Mouse (Mus musculus): ENCODE measurements around the gene Pbx2. TPM values are rescaled to one million over a fixed set of nuclear protein-coding genes. Genes with fewer than 3 reads are reported as not detected.

Pbx2 gene
- polyA plus RNA-seq, 1 experiment from 2014 or later: 13.2 TPM

GRCm38 (mm10) chr17:34589681-34590101 lies 1.4 kb upstream of the Pbx2 start, which contains the start of gene Gpsm3:
Gpsm3 (plus strand) TSS chr17:34589806.
- Histone ChIP-seq H3K4me2 (peak within 1 kb of the TSS; percentile 76), H3K27me3 (replicated peaks) (no peaks in the 10 kb centered on the region), H3K4me1 (replicated peaks) (peaks cover 64% of the 10 kb centered on the region), H3K27ac (ENCODE audit: poor library complexity, severe bottlenecking) (peak within 1 kb of the TSS; percentile 97), H3K9ac (peak within 1 kb of the TSS; percentile 98; the same call in 1 of the 2 replicates), H3K9me3 (replicated peaks) (no peaks in the 10 kb centered on the region), H3K36me3 (peaks cover 11% of the 10 kb centered on the region), H3K4me3 (peak within 1 kb of the TSS; percentile 14; the same call in 1 of the 2 replicates)
- 19% methylated on average over 7 of the region's 7 CpGs for WGBS
- ATAC-seq (ENCODE audit: insufficient number of reproducible peaks, low FRiP score): no peak

GRCm38 (mm10) chr17:34590154-34590987 lies 695 bp upstream of the Pbx2 start:
- Histone ChIP-seq H3K9ac (peak overlapping the region; percentile 98; the same call in 1 of the 2 replicates), H3K4me2 (peak overlapping the region; percentile 76), H3K4me1 (replicated peaks) (peaks cover 70% of the 10 kb centered on the region), H3K27ac (ENCODE audit: poor library complexity, severe bottlenecking) (peak overlapping the region; percentile 97), H3K4me3 (peak overlapping the region; percentile 14; the same call in 1 of the 2 replicates), H3K9me3 (replicated peaks) (no peaks in the 10 kb centered on the region), H3K36me3 (peaks cover 18% of the 10 kb centered on the region), H3K27me3 (replicated peaks) (no peaks in the 10 kb centered on the region)
- no peak for ATAC-seq (ENCODE audit: insufficient number of reproducible peaks, low FRiP score)
- 57% methylated on average over 15 of the region's 15 CpGs for WGBS

DNA sequence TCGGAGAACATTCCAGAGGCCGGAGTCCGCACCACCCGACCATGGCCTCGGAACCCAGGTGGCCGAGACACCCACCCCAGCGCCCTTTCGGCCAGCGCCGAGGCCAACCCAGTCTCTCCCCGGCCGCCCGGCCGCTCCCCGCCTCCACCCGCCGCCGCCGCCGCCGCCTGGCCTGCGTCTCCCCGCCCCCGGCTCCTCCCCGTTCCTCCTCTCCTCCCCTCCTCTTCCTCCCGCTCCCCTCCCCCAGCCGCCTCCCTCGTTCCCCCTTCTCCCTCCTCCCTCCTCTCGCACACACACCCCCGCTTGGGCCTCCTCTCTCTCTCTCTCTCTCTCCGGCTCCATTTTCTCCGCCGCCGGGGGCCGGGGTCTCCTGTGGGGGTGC lies 919 bp downstream of the Pbx2 start:
- peak; percentile 76 for ATAC-seq (ENCODE audit: insufficient number of reproducible peaks, low FRiP score)
- H3K4me3 ChIP-seq: peak overlapping the region; percentile 83
- H3K27me3 ChIP-seq (replicated peaks): no peaks in the 10 kb centered on the region
- peak overlapping the region; percentile 97 for H3K27ac ChIP-seq (ENCODE audit: poor library complexity, severe bottlenecking)
- H3K4me2 ChIP-seq: peak overlapping the region; percentile 76
- H3K9ac ChIP-seq: peak overlapping the region; percentile 98
- 2% methylated on average over 21 of the region's 35 CpGs for WGBS
- peaks cover 27% of the 10 kb centered on the region for H3K36me3 ChIP-seq
- H3K4me1 ChIP-seq (replicated peaks): peaks cover 70% of the 10 kb centered on the region
- H3K9me3 ChIP-seq (replicated peaks): no peaks in the 10 kb centered on the region

- peak overlapping the region; percentile 98 for H3K9ac ChIP-seq
- peaks cover 27% of the 10 kb centered on the region for H3K36me3 ChIP-seq
- H3K27me3 ChIP-seq (replicated peaks): no peaks in the 10 kb centered on the region
- ATAC-seq (ENCODE audit: insufficient number of reproducible peaks, low FRiP score): peak; percentile 1; the same call in 1 of the 2 replicates
- peak overlapping the region; percentile 97 for H3K27ac ChIP-seq (ENCODE audit: poor library complexity, severe bottlenecking)
- no peaks in the 10 kb centered on the region for H3K9me3 ChIP-seq (replicated peaks)
- H3K4me1 ChIP-seq (replicated peaks): peaks cover 77% of the 10 kb centered on the region
- H3K4me3 ChIP-seq: peak overlapping the region; percentile 83
- H3K4me2 ChIP-seq: peak overlapping the region; percentile 76
- WGBS: 3% methylated on average over 30 of the region's 32 CpGs
These were observed 1.8 kb downstream of the Pbx2 start for GRCm38 (mm10) chr17:34592581-34593549.

- no peak for ATAC-seq (ENCODE audit: insufficient number of reproducible peaks, low FRiP score)
- H3K4me2 ChIP-seq: peak overlapping the region; percentile 76
- no peak overlapping the region for H3K27ac ChIP-seq (ENCODE audit: poor library complexity, severe bottlenecking)
- peak overlapping the region; percentile 98 for H3K9ac ChIP-seq
- H3K36me3 ChIP-seq: peaks cover 27% of the 10 kb centered on the region
- H3K4me1 ChIP-seq (replicated peaks): peaks cover 77% of the 10 kb centered on the region
- peak overlapping the region; percentile 83 for H3K4me3 ChIP-seq
- 59% methylated on average over 34 of the region's 34 CpGs for WGBS
- no peaks in the 10 kb centered on the region for H3K27me3 ChIP-seq (replicated peaks)
- H3K9me3 ChIP-seq (replicated peaks): no peaks in the 10 kb centered on the region
These were observed 2.9 kb downstream of the Pbx2 start for GRCm38 (mm10) chr17:34593752-34594525.

GRCm38 (mm10) chr17:34596098-34596497 lies 5.0 kb downstream of the Pbx2 start:
- Histone ChIP-seq H3K4me1 (replicated peaks) (peaks cover 61% of the 10 kb centered on the region), H3K27ac (ENCODE audit: poor library complexity, severe bottlenecking) (no peak overlapping the region), H3K9me3 (replicated peaks) (no peaks in the 10 kb centered on the region), H3K4me2 (no peak overlapping the region), H3K27me3 (replicated peaks) (no peaks in the 10 kb centered on the region), H3K36me3 (peaks cover 41% of the 10 kb centered on the region), H3K9ac (no peak overlapping the region), H3K4me3 (no peak overlapping the region)
- WGBS: 69% methylated on average over 8 of the region's 8 CpGs
- ATAC-seq (ENCODE audit: insufficient number of reproducible peaks, low FRiP score): no peak

- Histone ChIP-seq H3K4me2 (peak within 1 kb of the TSS; percentile 43), H3K4me3 (no peak within 1 kb of the TSS), H3K4me1 (replicated peaks) (peaks cover 63% of the 10 kb centered on the region)
These were observed 6.6 kb downstream of the Pbx2 start, which contains the start of gene Ager for GRCm38 (mm10) chr17:34597566-34598095. Ager (plus strand) TSS chr17:34597862.

DNA sequence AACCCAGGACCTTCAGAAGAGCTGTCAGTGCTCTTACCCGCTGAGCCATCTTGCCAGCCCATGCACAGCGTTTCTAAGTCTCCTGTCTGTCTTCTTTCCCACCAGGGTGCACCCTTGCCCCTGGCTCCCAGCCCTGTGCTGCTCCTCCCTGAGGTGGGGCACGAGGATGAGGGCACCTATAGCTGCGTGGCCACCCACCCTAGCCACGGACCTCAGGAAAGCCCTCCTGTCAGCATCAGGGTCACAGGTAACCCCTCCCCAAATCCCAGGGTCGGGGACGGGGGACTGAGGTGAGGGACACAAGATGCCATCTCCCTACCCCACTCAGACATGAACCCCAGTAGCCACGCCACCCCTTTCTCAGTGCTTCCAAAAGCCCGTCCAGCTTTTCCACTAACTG lies 8.8 kb downstream of the Pbx2 start:
- no peak overlapping the region for H3K4me2 ChIP-seq
- no peak overlapping the region for H3K27ac ChIP-seq (ENCODE audit: poor library complexity, severe bottlenecking)
- no peak overlapping the region for H3K4me3 ChIP-seq
- ATAC-seq (ENCODE audit: insufficient number of reproducible peaks, low FRiP score): no peak
- H3K9me3 ChIP-seq (replicated peaks): no peaks in the 10 kb centered on the region
- H3K4me1 ChIP-seq (replicated peaks): peaks cover 51% of the 10 kb centered on the region
- 0 out of 2 replicates have a peak overlapping the region, but pooled peaks have one; percentile 10 for H3K9ac ChIP-seq
- peaks cover 36% of the 10 kb centered on the region for H3K36me3 ChIP-seq
- 77% methylated on average over 9 of the region's 9 CpGs for whole genome bisulfite sequencing
- H3K27me3 ChIP-seq (replicated peaks): no peaks in the 10 kb centered on the region

More at GRCm38 (mm10) chr17:34597566-34598095, 6.6 kb downstream of the Pbx2 start, which contains the start of gene Ager:
- WGBS: 15% methylated on average over 6 of the region's 6 CpGs
- Histone ChIP-seq H3K27ac (ENCODE audit: poor library complexity, severe bottlenecking) (peak within 1 kb of the TSS; percentile 24; the same call in 1 of the 2 replicates), H3K9me3 (replicated peaks) (no peaks in the 10 kb centered on the region), H3K36me3 (peaks cover 50% of the 10 kb centered on the region), H3K27me3 (replicated peaks) (no peaks in the 10 kb centered on the region), H3K9ac (peak within 1 kb of the TSS; percentile 55)
- no peak for ATAC-seq (ENCODE audit: insufficient number of reproducible peaks, low FRiP score)

DNA sequence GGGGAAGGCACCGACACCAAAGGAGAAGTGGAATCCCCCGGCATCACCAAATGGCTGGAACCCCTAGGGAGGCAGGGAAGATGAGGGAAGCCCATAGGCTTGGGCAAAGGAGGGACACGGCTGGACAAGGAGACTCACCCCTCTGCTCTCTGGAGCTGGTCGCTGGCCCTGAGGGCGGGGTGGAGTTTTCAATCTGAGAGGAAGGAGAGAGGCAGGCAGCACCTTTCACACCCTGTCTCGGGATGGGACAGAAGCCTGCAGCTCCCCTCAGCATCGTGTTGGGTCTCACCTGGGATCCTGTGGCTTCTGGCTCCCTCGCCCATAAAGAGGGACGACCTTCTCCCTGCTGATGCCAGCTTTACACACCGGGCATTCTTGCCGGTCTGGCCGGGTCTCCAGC lies 10.7 kb downstream of the Pbx2 start:
- Histone ChIP-seq H3K9ac (0 out of 2 replicates have a peak overlapping the region, but pooled peaks have one; percentile 80), H3K4me1 (replicated peaks) (peaks cover 48% of the 10 kb centered on the region), H3K9me3 (replicated peaks) (no peaks in the 10 kb centered on the region), H3K4me3 (peak overlapping the region; percentile 62; the same call in 1 of the 2 replicates), H3K27me3 (replicated peaks) (no peaks in the 10 kb centered on the region), H3K36me3 (peaks cover 22% of the 10 kb centered on the region), H3K27ac (ENCODE audit: poor library complexity, severe bottlenecking) (no peak overlapping the region), H3K4me2 (peak overlapping the region; percentile 86)
- WGBS: 82% methylated on average over 12 of the region's 12 CpGs
- no peak for ATAC-seq (ENCODE audit: insufficient number of reproducible peaks, low FRiP score)

Measured in heart, embryonic 12.5 days (tissue).